Mouse (Mus musculus): ENCODE data around the gene Kcmf1. TPM values are rescaled to one million over a fixed set of nuclear protein-coding genes. Genes with fewer than 3 reads are reported as not detected.

Kcmf1 gene
- polyA plus RNA-seq, 1 experiment, result 254 TPM

DNA sequence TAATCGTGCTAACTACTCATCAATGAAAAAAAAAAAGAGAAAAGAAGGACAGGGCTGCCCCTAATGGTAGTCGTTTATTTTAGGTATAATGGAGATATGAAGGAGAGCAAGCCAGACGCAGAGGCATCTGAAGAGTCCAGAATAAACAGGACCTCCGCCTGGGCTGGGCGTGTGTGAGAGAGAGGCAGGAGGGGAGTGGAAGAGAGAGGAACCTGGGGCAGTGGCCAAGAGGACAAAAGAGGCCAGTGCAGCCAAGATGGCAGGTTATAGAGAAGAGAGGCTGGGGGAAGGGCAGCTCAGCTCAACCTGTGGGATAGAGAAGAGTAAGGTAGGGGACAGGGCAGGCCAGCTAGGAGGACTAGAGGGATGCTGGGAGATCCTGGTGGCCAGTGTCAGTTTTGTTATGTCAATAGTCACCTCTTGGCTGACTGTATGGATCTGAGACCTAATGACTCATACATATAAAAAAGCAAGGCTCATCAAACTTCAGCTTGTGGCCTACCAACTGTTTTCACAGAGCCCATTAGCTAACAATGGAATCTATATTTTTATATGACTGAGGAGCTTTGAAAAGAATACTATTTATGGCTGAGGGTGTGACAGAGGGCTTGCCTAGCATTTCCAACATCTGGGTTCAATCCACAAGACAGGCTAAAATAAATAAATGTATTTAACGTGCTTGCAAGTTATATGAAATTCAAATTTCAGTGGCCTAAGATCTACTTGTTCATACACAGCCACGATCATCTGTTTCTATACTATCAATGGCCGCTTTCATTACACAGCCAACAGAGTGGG lies 16.9 kb downstream of the Kcmf1 start:
- Histone ChIP-seq H3K4me1 (ENCODE audit: control insufficient read depth, insufficient read depth, insufficient read length, low read length) (peaks cover 4% of the 10 kb centered on the region; the same call in 1 of the 2 replicates), H3K27ac (ENCODE audit: insufficient read depth, low read depth, low read length) (no peak overlapping the region), H3K27me3 (ENCODE audit: control insufficient read depth, insufficient read depth, low read length) (no peaks in the 10 kb centered on the region), H3K36me3 (ENCODE audit: control insufficient read depth, insufficient read depth, low read length) (no peaks in the 10 kb centered on the region), H3K4me3 (ENCODE audit: low read depth, low read length) (no peak overlapping the region)
- WGBS, result 63% methylated on average over 8 of the region's 8 CpGs
- TF ChIP-seq CTCF (IDR thresholded peaks at IDR 0.05; ENCODE audit: extremely low read depth, insufficient read length, insufficient replicate concordance, low read depth, low read length) (no peak), POLR2A (IDR thresholded peaks at IDR 0.05; ENCODE audit: low read depth, low read length) (no peak)

DNA sequence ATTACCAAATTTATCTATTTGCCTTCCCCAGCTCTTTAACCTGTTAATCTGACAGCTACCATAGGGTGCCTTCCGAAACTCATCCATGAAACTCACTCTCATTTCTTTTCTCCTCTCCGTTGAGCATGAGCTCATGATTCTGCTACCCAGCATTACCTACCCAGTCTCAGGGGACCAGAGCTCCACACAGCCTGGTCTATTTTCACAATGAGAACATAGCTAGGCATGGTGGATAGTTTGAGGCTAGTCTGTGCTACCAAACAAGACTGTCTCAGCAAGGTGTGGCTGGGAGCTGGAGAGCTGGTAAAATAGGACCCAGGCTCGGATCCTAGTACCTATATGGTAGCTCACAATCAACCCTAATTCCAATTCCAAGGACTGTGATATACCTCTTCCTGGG lies 17.6 kb downstream of the Kcmf1 start:
- no peak for TF ChIP-seq CTCF (IDR thresholded peaks at IDR 0.05; ENCODE audit: extremely low read depth, insufficient read length, insufficient replicate concordance, low read depth, low read length)
- no peak for TF ChIP-seq POLR2A (IDR thresholded peaks at IDR 0.05; ENCODE audit: low read depth, low read length)
- Histone ChIP-seq H3K36me3 (ENCODE audit: control insufficient read depth, insufficient read depth, low read length) (no peaks in the 10 kb centered on the region), H3K27me3 (ENCODE audit: control insufficient read depth, insufficient read depth, low read length) (no peaks in the 10 kb centered on the region), H3K27ac (ENCODE audit: insufficient read depth, low read depth, low read length) (no peak overlapping the region), H3K4me1 (ENCODE audit: control insufficient read depth, insufficient read depth, insufficient read length, low read length) (peaks cover 4% of the 10 kb centered on the region; the same call in 1 of the 2 replicates), H3K4me3 (ENCODE audit: low read depth, low read length) (no peak overlapping the region)
- WGBS, result 87% methylated on average over 3 of the region's 3 CpGs

DNA sequence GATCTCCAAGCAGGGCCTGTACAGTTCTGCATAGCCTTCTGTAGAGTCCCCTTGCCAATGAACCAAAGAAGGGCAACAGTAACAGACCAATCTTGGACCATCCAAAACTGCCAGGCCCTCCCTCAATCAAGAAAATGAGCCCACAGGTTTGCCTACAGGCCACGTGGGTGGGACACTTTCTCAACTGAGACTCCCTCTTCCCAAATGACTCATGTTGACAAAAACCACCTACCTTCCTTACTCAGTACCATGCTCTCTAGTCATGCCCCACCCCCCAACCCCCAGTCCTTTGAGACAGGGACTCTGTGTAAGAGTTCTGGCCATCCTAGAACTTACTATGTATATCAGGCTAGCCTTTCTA lies 18.2 kb downstream of the Kcmf1 start:
- Histone ChIP-seq H3K4me1 (ENCODE audit: control insufficient read depth, insufficient read depth, insufficient read length, low read length) (peaks cover 4% of the 10 kb centered on the region; the same call in 1 of the 2 replicates), H3K27ac (ENCODE audit: insufficient read depth, low read depth, low read length) (no peak overlapping the region), H3K27me3 (ENCODE audit: control insufficient read depth, insufficient read depth, low read length) (no peaks in the 10 kb centered on the region), H3K4me3 (ENCODE audit: low read depth, low read length) (no peak overlapping the region), H3K36me3 (ENCODE audit: control insufficient read depth, insufficient read depth, low read length) (no peaks in the 10 kb centered on the region)
- 45% methylated on average over 1 of the region's 1 CpGs for WGBS
- TF ChIP-seq CTCF (IDR thresholded peaks at IDR 0.05; ENCODE audit: extremely low read depth, insufficient read length, insufficient replicate concordance, low read depth, low read length) (no peak), POLR2A (IDR thresholded peaks at IDR 0.05; ENCODE audit: low read depth, low read length) (no peak)

- Histone ChIP-seq H3K4me3 (ENCODE audit: low read depth, low read length) (no peak overlapping the region), H3K27me3 (ENCODE audit: control insufficient read depth, insufficient read depth, low read length) (no peaks in the 10 kb centered on the region), H3K27ac (ENCODE audit: insufficient read depth, low read depth, low read length) (no peak overlapping the region), H3K4me1 (ENCODE audit: control insufficient read depth, insufficient read depth, insufficient read length, low read length) (peaks cover 4% of the 10 kb centered on the region; the same call in 1 of the 2 replicates), H3K36me3 (ENCODE audit: control insufficient read depth, insufficient read depth, low read length) (no peaks in the 10 kb centered on the region)
- 59% methylated on average over 9 of the region's 9 CpGs for WGBS
- TF ChIP-seq CTCF (IDR thresholded peaks at IDR 0.05; ENCODE audit: extremely low read depth, insufficient read length, insufficient replicate concordance, low read depth, low read length) (no peak), POLR2A (IDR thresholded peaks at IDR 0.05; ENCODE audit: low read depth, low read length) (no peak)
Observed at GRCm38 (mm10) chr6:72880913-72881618, 18.7 kb downstream of the Kcmf1 start.

GRCm38 (mm10) chr6:72876629-72877028 lies 23.1 kb downstream of the Kcmf1 start:
- Histone ChIP-seq H3K27me3 (ENCODE audit: control insufficient read depth, insufficient read depth, low read length) (no peaks in the 10 kb centered on the region), H3K36me3 (ENCODE audit: control insufficient read depth, insufficient read depth, low read length) (no peaks in the 10 kb centered on the region), H3K27ac (ENCODE audit: insufficient read depth, low read depth, low read length) (no peak overlapping the region), H3K4me3 (ENCODE audit: low read depth, low read length) (no peak overlapping the region), H3K4me1 (ENCODE audit: control insufficient read depth, insufficient read depth, insufficient read length, low read length) (peaks cover 1% of the 10 kb centered on the region; the same call in 1 of the 2 replicates)
- TF ChIP-seq POLR2A (IDR thresholded peaks at IDR 0.05; ENCODE audit: low read depth, low read length) (no peak), CTCF (IDR thresholded peaks at IDR 0.05; ENCODE audit: extremely low read depth, insufficient read length, insufficient replicate concordance, low read depth, low read length) (no peak)
- 82% methylated on average over 6 of the region's 6 CpGs for WGBS

GRCm38 (mm10) chr6:72873338-72873737 lies 26.4 kb downstream of the Kcmf1 start:
- Histone ChIP-seq H3K27me3 (ENCODE audit: control insufficient read depth, insufficient read depth, low read length) (no peaks in the 10 kb centered on the region), H3K4me1 (ENCODE audit: control insufficient read depth, insufficient read depth, insufficient read length, low read length) (no peaks in the 10 kb centered on the region), H3K4me3 (ENCODE audit: low read depth, low read length) (no peak overlapping the region), H3K36me3 (ENCODE audit: control insufficient read depth, insufficient read depth, low read length) (no peaks in the 10 kb centered on the region), H3K27ac (ENCODE audit: insufficient read depth, low read depth, low read length) (no peak overlapping the region)
- TF ChIP-seq POLR2A (IDR thresholded peaks at IDR 0.05; ENCODE audit: low read depth, low read length) (no peak), CTCF (IDR thresholded peaks at IDR 0.05; ENCODE audit: extremely low read depth, insufficient read length, insufficient replicate concordance, low read depth, low read length) (no peak)
- WGBS, result 86% methylated on average over 3 of the region's 3 CpGs

DNA sequence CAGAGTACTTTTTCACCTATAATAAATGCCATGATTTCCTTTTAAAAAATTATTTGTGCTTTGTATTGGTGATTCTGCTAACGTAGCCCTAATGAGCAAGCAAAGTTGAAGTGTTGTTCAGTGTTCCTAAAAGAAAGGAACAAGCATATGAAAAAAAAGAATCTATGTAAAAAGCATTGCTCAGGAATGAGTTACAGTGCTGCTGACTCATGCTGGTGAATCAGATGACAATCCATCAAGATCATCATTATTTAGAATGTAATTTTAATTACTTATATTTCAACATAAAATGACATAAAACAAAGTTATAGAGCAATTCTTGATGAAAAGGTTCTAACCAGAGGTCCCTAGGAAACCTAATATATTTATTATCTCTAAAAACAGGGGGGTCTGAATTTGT lies 27.5 kb downstream of the Kcmf1 start:
- TF ChIP-seq POLR2A (IDR thresholded peaks at IDR 0.05; ENCODE audit: low read depth, low read length), result no peak
- no peak for TF ChIP-seq CTCF (IDR thresholded peaks at IDR 0.05; ENCODE audit: extremely low read depth, insufficient read length, insufficient replicate concordance, low read depth, low read length)
- Histone ChIP-seq H3K4me3 (ENCODE audit: low read depth, low read length) (no peak overlapping the region), H3K4me1 (ENCODE audit: control insufficient read depth, insufficient read depth, insufficient read length, low read length) (no peaks in the 10 kb centered on the region), H3K27ac (ENCODE audit: insufficient read depth, low read depth, low read length) (no peak overlapping the region), H3K27me3 (ENCODE audit: control insufficient read depth, insufficient read depth, low read length) (no peaks in the 10 kb centered on the region), H3K36me3 (ENCODE audit: control insufficient read depth, insufficient read depth, low read length) (no peaks in the 10 kb centered on the region)
- WGBS, result 97% methylated on average over 1 of the region's 1 CpGs
